Mouse (Mus musculus): ENCODE measurements around the gene Kdm8. TPM values are rescaled to one million over a fixed set of nuclear protein-coding genes. Genes with fewer than 3 reads are reported as not detected.

Kdm8 gene
- polyA plus RNA-seq, 1 experiment from 2014 or later, result 14.8 TPM

DNA sequence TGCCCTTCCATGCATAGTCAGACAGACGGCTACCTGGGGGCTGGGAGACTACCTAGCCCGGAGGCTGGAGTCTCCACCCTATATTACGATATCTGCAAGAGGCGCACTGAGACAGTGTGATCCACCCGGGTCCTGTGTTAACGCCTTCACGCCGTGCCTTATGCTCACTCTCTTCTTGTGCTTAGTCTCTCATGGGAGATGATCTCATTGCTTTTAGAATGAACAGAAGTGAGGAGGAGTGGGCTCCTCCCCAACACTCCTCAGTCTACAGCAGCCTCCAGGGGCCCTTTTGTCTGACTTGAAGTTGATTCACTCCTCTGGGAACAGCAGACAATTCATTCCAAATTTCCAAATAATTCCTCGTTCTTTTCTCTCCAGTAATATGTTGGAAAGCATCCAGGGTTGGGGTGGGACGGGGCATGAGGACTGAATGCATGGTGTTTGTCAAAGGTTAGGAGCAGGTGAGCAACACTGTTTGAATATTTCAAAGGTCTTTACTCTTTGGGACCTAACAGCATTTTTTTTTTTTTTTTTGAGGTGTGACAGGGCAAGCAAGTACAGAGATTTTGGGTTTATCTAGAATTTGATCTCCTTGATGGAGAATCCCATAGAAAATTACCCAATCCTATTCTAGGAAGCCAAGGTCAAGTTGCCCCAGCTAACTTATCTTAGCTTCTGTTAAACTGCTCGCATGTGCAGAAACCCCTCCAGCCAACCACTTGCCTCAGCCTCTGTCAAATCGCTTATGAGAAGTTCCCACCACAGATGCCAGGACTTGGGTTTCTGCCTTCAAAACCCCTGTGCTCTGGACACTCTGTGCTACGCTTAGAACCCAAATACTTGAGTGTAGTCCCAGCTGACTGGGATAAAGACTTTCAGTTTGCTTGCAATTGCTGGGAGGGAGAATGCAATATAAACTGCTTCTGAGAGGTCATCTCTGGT lies 55.7 kb downstream of the Kdm8 start:
- Histone ChIP-seq H3K9me3 (ENCODE audit: control insufficient read depth, low read length) (no peaks in the 10 kb centered on the region), H3K4me3 (ENCODE audit: low read depth, low read length) (no peak overlapping the region), H3K27me3 (replicated peaks; ENCODE audit: control insufficient read depth, insufficient read depth, low read length) (no peaks in the 10 kb centered on the region), H3K36me3 (ENCODE audit: control insufficient read depth, insufficient read depth, low read length) (no peaks in the 10 kb centered on the region), H3K4me1 (replicated peaks; ENCODE audit: control insufficient read depth, insufficient read depth, low read length) (peaks cover 7% of the 10 kb centered on the region), H3K4me2 (no peak overlapping the region), H3K27ac (ENCODE audit: low read depth, low read length) (no peak overlapping the region), H3K9ac (ENCODE audit: low read depth, low read length) (no peak overlapping the region)
- DNase-seq (ENCODE audit: low spot score) (no peak), ATAC-seq (replicated peaks; ENCODE audit: low FRiP score) (peak; percentile 71)
- 61% methylated on average over 13 of the region's 13 CpGs for WGBS

DNA sequence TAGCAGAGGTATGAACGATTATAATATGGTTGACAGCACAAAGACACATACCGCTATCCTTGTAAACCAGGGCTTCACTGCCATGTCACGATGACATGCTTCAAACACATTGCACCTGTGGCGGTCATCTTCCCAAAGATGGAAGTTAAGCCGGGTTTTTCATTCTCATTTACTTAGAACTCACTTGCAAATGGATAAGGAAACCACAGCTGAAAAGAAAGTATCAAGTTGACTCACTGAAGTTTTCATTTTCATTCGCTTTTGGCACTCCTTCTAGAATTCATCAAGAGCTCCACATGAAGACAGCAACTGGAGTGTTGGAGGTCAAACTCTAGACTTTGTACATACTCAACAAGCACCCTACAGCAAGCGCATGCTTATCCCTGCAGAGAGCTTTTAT lies 56.4 kb downstream of the Kdm8 start:
- Histone ChIP-seq H3K36me3 (ENCODE audit: control insufficient read depth, insufficient read depth, low read length) (no peaks in the 10 kb centered on the region), H3K27me3 (replicated peaks; ENCODE audit: control insufficient read depth, insufficient read depth, low read length) (no peaks in the 10 kb centered on the region), H3K9ac (ENCODE audit: low read depth, low read length) (no peak overlapping the region), H3K4me2 (no peak overlapping the region), H3K9me3 (ENCODE audit: control insufficient read depth, low read length) (no peaks in the 10 kb centered on the region), H3K4me3 (ENCODE audit: low read depth, low read length) (no peak overlapping the region), H3K4me1 (replicated peaks; ENCODE audit: control insufficient read depth, insufficient read depth, low read length) (peaks cover 7% of the 10 kb centered on the region), H3K27ac (ENCODE audit: low read depth, low read length) (no peak overlapping the region)
- WGBS, result 91% methylated on average over 7 of the region's 7 CpGs
- ATAC-seq (replicated peaks; ENCODE audit: low FRiP score) (no peak), DNase-seq (ENCODE audit: low spot score) (no peak)

DNA sequence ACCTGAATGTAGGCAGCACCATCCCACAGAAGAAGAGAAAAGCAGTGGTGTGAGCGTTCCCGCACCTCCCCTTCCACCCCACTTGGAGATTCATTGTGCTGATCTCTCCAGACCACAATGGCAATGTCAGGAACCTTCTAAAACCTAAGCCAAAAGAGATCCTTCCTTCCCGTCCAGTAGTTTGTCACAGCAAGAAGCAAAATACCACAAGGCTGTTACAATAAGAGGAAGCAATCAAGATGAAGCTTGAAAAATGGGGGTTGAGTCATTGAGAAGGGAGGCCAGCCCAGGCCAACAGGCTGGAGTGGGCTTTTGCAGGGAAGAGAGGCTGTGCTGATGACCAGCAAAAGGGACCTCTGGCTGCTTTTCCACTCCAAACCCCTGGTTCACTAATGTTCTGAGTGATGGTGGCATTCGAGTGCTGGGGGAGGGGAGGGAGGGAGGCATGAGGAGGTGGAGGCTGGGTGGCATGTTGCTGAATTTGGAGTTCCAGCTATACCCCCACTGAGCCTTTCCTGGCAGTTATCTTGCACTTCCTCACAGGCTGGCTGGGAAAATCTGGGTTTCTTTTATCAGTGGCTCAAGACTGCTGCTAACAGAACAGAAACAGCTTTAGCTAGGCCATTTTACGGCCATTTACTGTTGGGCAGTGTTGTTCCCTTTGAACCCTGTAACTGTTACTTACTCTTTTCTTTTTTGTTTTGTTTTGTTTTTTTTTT lies 59.1 kb downstream of the Kdm8 start:
- H3K27ac ChIP-seq (ENCODE audit: low read depth, low read length), result no peak overlapping the region
- no peaks in the 10 kb centered on the region for H3K9me3 ChIP-seq (ENCODE audit: control insufficient read depth, low read length)
- H3K4me3 ChIP-seq (ENCODE audit: low read depth, low read length), result no peak overlapping the region
- no peak for ATAC-seq (replicated peaks; ENCODE audit: low FRiP score)
- no peaks in the 10 kb centered on the region for H3K36me3 ChIP-seq (ENCODE audit: control insufficient read depth, insufficient read depth, low read length)
- DNase-seq (ENCODE audit: low spot score), result no peak
- peaks cover 7% of the 10 kb centered on the region for H3K4me1 ChIP-seq (replicated peaks; ENCODE audit: control insufficient read depth, insufficient read depth, low read length)
- H3K9ac ChIP-seq (ENCODE audit: low read depth, low read length), result no peak overlapping the region
- 46% methylated on average over 5 of the region's 5 CpGs for WGBS
- no peaks in the 10 kb centered on the region for H3K27me3 ChIP-seq (replicated peaks; ENCODE audit: control insufficient read depth, insufficient read depth, low read length)
- no peak overlapping the region for H3K4me2 ChIP-seq

DNA sequence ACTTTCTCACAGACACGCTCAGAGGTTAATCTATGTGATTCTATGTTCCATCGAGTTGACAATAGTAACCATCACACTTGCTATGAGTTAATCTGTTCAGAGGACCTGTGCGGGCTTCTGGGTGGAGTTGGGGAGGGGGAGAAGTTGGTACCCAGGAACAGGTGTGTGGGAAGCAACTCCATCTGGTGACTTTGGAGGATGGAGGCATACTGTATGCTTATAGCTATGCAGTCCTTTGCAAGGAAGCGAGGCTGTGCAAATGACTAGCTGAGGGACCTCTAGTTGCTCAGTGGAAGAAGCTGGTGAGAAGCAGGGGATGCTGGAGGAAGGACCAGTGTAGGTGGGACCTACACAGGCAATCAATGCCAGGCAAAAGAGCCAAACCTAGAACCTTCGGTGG lies 60.1 kb downstream of the Kdm8 start:
- Histone ChIP-seq H3K9me3 (ENCODE audit: control insufficient read depth, low read length) (no peaks in the 10 kb centered on the region), H3K36me3 (ENCODE audit: control insufficient read depth, insufficient read depth, low read length) (no peaks in the 10 kb centered on the region), H3K4me2 (no peak overlapping the region), H3K4me3 (ENCODE audit: low read depth, low read length) (no peak overlapping the region), H3K9ac (ENCODE audit: low read depth, low read length) (no peak overlapping the region), H3K27ac (ENCODE audit: low read depth, low read length) (no peak overlapping the region), H3K4me1 (replicated peaks; ENCODE audit: control insufficient read depth, insufficient read depth, low read length) (peaks cover 7% of the 10 kb centered on the region), H3K27me3 (replicated peaks; ENCODE audit: control insufficient read depth, insufficient read depth, low read length) (no peaks in the 10 kb centered on the region)
- ATAC-seq (replicated peaks; ENCODE audit: low FRiP score), result no peak
- 83% methylated on average over 5 of the region's 5 CpGs for WGBS
- no peak for DNase-seq (ENCODE audit: low spot score)

DNA sequence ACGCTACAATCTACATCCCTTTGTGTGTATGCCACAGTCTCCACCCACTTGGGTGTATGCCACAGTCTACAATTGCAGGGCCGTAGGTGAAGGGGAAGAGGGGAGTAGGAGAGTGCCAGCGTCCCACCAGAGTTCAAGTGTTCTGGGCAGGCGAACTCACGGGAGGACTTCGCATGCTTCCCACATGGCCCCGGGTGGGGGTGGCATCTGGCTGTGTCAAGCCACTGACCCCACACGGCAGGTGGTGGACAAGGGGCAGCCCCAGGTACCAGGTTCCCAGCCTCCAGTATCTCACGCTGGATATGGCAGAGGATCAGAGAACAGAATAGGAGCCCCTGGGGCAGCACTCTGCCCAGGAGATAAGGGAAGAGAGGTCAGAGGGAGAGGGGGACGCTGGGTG lies 61.1 kb downstream of the Kdm8 start:
- H3K4me1 ChIP-seq (replicated peaks; ENCODE audit: control insufficient read depth, insufficient read depth, low read length), result no peaks in the 10 kb centered on the region; the same call in 1 of the 2 replicates
- H3K36me3 ChIP-seq (ENCODE audit: control insufficient read depth, insufficient read depth, low read length), result no peaks in the 10 kb centered on the region
- H3K4me2 ChIP-seq, result no peak overlapping the region
- WGBS, result 84% methylated on average over 10 of the region's 10 CpGs
- no peaks in the 10 kb centered on the region for H3K27me3 ChIP-seq (replicated peaks; ENCODE audit: control insufficient read depth, insufficient read depth, low read length)
- H3K27ac ChIP-seq (ENCODE audit: low read depth, low read length), result no peak overlapping the region
- ATAC-seq (replicated peaks; ENCODE audit: low FRiP score) (no peak), DNase-seq (ENCODE audit: low spot score) (no peak)
- no peak overlapping the region for H3K9ac ChIP-seq (ENCODE audit: low read depth, low read length)
- H3K9me3 ChIP-seq (ENCODE audit: control insufficient read depth, low read length), result no peaks in the 10 kb centered on the region
- no peak overlapping the region for H3K4me3 ChIP-seq (ENCODE audit: low read depth, low read length)

DNA sequence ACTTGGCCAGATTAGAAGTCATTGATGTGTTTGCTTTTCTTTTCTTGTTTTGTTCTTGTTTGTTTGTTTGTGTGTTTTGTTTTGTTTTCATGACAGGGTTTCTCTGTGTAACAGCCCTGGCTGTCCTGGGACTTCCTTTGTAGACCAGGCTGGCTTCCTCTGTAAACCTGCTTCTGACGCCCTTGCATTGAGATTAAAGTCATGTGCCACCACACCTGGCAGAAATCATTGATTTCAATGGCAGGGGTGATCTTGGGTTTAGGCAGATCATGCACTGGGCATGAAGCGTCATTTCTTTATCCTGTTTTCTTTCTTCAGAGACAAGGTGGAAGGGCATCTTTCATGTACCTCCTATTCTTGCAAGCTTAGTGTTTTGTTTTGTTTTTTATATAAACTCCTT lies 62.8 kb downstream of the Kdm8 start:
- Histone ChIP-seq H3K9me3 (ENCODE audit: control insufficient read depth, low read length) (no peaks in the 10 kb centered on the region), H3K27ac (ENCODE audit: low read depth, low read length) (no peak overlapping the region), H3K4me1 (replicated peaks; ENCODE audit: control insufficient read depth, insufficient read depth, low read length) (no peaks in the 10 kb centered on the region), H3K27me3 (replicated peaks; ENCODE audit: control insufficient read depth, insufficient read depth, low read length) (no peaks in the 10 kb centered on the region), H3K36me3 (ENCODE audit: control insufficient read depth, insufficient read depth, low read length) (no peaks in the 10 kb centered on the region), H3K4me3 (ENCODE audit: low read depth, low read length) (no peak overlapping the region), H3K4me2 (no peak overlapping the region), H3K9ac (ENCODE audit: low read depth, low read length) (no peak overlapping the region)
- ATAC-seq (replicated peaks; ENCODE audit: low FRiP score), result no peak
- 81% methylated on average over 2 of the region's 2 CpGs for WGBS
- DNase-seq (ENCODE audit: low spot score), result no peak

DNA sequence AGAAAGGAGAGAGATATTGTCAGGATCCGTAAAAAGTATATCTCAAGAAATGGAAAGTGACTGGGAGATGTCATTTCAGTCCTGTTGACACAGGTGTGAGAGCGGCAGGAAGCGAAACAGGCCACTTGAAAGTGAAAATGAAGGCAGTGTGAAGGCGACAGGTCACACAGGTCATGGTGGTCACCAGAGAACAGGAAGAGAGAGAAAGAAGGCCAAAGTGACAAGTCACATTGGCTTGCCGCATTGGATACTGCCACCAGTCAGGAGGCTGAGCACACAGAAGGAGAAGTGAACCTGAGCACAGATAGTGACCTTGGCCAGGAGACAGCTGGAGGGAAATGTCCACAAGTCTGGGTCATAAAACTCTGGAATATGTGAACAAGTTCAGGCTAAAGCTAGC lies 67.0 kb downstream of the Kdm8 start:
- Histone ChIP-seq H3K9me3 (ENCODE audit: control insufficient read depth, low read length) (no peaks in the 10 kb centered on the region), H3K27me3 (replicated peaks; ENCODE audit: control insufficient read depth, insufficient read depth, low read length) (no peaks in the 10 kb centered on the region), H3K4me3 (ENCODE audit: low read depth, low read length) (no peak overlapping the region), H3K4me2 (no peak overlapping the region), H3K4me1 (replicated peaks; ENCODE audit: control insufficient read depth, insufficient read depth, low read length) (peaks cover 18% of the 10 kb centered on the region), H3K9ac (ENCODE audit: low read depth, low read length) (no peak overlapping the region), H3K36me3 (ENCODE audit: control insufficient read depth, insufficient read depth, low read length) (no peaks in the 10 kb centered on the region), H3K27ac (ENCODE audit: low read depth, low read length) (no peak overlapping the region)
- 78% methylated on average over 5 of the region's 5 CpGs for WGBS
- ATAC-seq (replicated peaks; ENCODE audit: low FRiP score), result no peak
- DNase-seq (ENCODE audit: low spot score), result no peak

DNA sequence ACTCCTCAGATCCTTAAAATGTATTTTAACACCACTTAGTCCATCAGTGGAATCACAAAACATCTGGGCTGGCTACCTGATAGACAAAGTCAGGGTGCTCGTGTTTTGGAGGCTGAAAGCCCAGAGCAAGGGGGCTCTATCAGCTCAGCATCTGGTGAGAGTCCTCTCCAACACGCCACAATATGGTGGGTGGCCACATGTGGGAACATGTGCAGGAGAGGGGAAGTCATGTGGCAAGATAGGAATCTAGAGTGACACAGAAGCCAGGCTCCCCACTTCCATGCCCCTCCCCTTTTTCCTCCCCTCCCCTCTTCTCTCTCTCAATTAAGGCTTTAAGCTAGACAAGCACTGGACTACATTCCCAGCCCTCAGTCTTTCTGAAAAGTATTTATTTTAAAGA lies 67.4 kb downstream of the Kdm8 start:
- ATAC-seq (replicated peaks; ENCODE audit: low FRiP score) (no peak), DNase-seq (ENCODE audit: low spot score) (no peak)
- Histone ChIP-seq H3K36me3 (ENCODE audit: control insufficient read depth, insufficient read depth, low read length) (no peaks in the 10 kb centered on the region), H3K4me3 (ENCODE audit: low read depth, low read length) (no peak overlapping the region), H3K4me2 (no peak overlapping the region), H3K9me3 (ENCODE audit: control insufficient read depth, low read length) (no peaks in the 10 kb centered on the region), H3K27me3 (replicated peaks; ENCODE audit: control insufficient read depth, insufficient read depth, low read length) (no peaks in the 10 kb centered on the region), H3K27ac (ENCODE audit: low read depth, low read length) (no peak overlapping the region), H3K9ac (ENCODE audit: low read depth, low read length) (no peak overlapping the region), H3K4me1 (replicated peaks; ENCODE audit: control insufficient read depth, insufficient read depth, low read length) (peaks cover 22% of the 10 kb centered on the region)
- 57% methylated on average over 2 of the region's 2 CpGs for WGBS

Measured in liver, embryonic 11.5 days (tissue).